8 mouse cellular contexts compared by ENCODE assay signal in the genomic region with DNA sequence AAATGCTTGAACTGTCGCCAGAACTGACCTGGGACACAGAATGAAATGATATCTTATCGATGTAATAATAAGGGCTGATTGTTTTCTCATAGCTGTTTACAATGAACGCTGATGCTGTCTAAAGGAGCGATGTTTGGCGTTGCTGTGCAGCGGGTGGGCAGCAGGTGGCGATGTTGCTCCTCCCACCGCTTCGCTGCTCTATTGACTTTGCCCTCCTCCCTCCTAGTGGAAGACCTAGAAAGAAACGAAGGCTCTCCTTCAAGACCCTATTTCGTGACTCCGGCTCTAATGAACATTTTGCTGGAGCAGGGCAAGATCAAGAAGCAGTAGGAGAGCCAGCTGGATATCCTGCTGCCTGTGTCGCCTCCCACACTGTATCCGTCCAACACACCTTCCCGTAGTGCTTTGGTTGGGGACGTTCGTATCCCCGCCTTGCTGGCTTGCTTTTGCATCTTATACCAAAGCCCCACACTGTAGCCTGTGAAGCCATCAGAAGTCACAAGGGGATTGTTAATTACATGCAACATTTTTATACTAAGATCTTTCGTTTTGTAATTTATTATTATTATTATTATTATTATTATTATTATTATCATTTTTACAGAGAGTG.
DNase-seq lines count a peak whose midpoint lies in the region; ATAC-seq lines count a peak whose summit lies in the region.

No protein-coding gene starts in this region.

- DNase-seq in Muller cell, postnatal 12 days (ENCODE audit: inconsistent ontology term) = peak; percentile 65
- peak; percentile 60 for DNase-seq in cerebellum, adult 9-10 months
- peak; percentile 32 to 91 for DNase-seq in frontal cortex, adult 2 months (ENCODE audit: extremely low spot score in 1 of 2, low spot score in 1 of 2)
- DNase-seq in layer of hippocampus, adult 9-11 months = peak; percentile 57
- peak; percentile 93 for DNase-seq in retina, embryonic 14.5 days (ENCODE audit: low spot score)
- DNase-seq in urinary bladder, adult 18-20 months (ENCODE audit: low spot score in 2 of 2) = peak; percentile 43 to 70

- H3K27me3 ChIP-seq in hindbrain, embryonic 12.5 days = no peaks in the 10 kb centered on the region
- H3K27me3 ChIP-seq in lung, embryonic 16.5 days (ENCODE audit: control insufficient read depth, insufficient read depth, low read depth, low read length) = peaks cover 5% of the 10 kb centered on the region

- no peaks in the 10 kb centered on the region for H3K9me3 ChIP-seq in hindbrain, embryonic 12.5 days (replicated peaks)
- no peaks in the 10 kb centered on the region for H3K9me3 ChIP-seq in lung, embryonic 16.5 days (ENCODE audit: control insufficient read depth, low read length)

- peak overlapping the region; percentile 55 for H3K4me2 ChIP-seq in hindbrain, embryonic 12.5 days (replicated peaks)
- H3K4me2 ChIP-seq in lung, embryonic 16.5 days (ENCODE audit: low read depth, low read length) = peak overlapping the region; percentile 58

- H3K4me1 ChIP-seq in hindbrain, embryonic 12.5 days = peaks cover 2% of the 10 kb centered on the region; the same call in 1 of the 2 replicates
- H3K4me1 ChIP-seq in lung, embryonic 16.5 days (replicated peaks; ENCODE audit: control insufficient read depth, insufficient read depth, low read length) = no peaks in the 10 kb centered on the region

- 12% methylated on average over 19 of the region's 19 CpGs for WGBS in hindbrain, embryonic 12.5 days
- 15% methylated on average over 19 of the region's 19 CpGs for WGBS in lung, embryonic 16.5 days

- no peak overlapping the region for H3K27ac ChIP-seq in hindbrain, embryonic 12.5 days
- H3K27ac ChIP-seq in lung, embryonic 16.5 days (ENCODE audit: low read length) = no peak overlapping the region

- peak overlapping the region; percentile 59; the same call in 1 of the 2 replicates for H3K9ac ChIP-seq in hindbrain, embryonic 12.5 days
- H3K9ac ChIP-seq in lung, embryonic 16.5 days (ENCODE audit: low read length) = 0 out of 2 replicates have a peak overlapping the region, but pooled peaks have one; percentile 28

- H3K36me3 ChIP-seq in hindbrain, embryonic 12.5 days = no peaks in the 10 kb centered on the region
- no peaks in the 10 kb centered on the region for H3K36me3 ChIP-seq in lung, embryonic 16.5 days (ENCODE audit: control insufficient read depth, insufficient read depth, low read length)

- ATAC-seq in hindbrain, embryonic 12.5 days (ENCODE audit: low FRiP score) = peak; percentile 85
- ATAC-seq in lung, embryonic 16.5 days (ENCODE audit: low read depth) = peak; percentile 61; the same call in 1 of the 2 replicates

- peak overlapping the region; percentile 27 for H3K4me3 ChIP-seq in hindbrain, embryonic 12.5 days
- peak overlapping the region; percentile 24; the same call in 1 of the 2 replicates for H3K4me3 ChIP-seq in lung, embryonic 16.5 days (ENCODE audit: low read length)
